Mouse (Mus musculus) cerebellum, postnatal 14 days (tissue): ENCODE measurements around the gene Agbl2.

ENCODE experiments used
- DNase-seq, 2 experiments: peaks; one replicate each; pipeline ENCODE4 v3.0.0; 2021; ENCODE audit warnings: mixed read lengths in 2 of 2

The Agbl2 gene

GRCm38 (mm10) chr2:90782458-90782857 lies at the start of gene Agbl2:
Gene Agbl2, plus strand, starts transcription at chr2:90782727.
- peak; percentile 19 for DNase-seq

DNA sequence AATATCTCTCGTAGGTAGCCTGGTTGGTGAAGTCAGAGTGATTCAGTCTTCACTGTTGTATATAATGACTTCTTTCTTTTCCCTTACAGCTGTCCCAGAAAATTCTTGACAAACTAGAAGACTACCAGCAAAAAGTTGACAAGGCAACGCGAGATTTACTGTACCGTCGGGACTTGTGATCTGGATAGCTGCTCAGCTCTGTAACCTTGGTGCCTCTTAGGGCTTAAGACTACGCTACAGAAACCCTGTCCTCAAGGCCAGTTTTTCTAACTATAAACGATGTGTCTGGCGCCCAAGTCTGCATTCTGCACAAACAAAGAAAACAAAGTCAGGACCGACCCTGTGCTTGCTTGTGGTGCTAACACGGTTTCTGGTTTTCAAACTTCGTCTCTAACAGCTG lies 47.2 kb upstream of the Agbl2 start:
- DNase-seq: no peak

DNA sequence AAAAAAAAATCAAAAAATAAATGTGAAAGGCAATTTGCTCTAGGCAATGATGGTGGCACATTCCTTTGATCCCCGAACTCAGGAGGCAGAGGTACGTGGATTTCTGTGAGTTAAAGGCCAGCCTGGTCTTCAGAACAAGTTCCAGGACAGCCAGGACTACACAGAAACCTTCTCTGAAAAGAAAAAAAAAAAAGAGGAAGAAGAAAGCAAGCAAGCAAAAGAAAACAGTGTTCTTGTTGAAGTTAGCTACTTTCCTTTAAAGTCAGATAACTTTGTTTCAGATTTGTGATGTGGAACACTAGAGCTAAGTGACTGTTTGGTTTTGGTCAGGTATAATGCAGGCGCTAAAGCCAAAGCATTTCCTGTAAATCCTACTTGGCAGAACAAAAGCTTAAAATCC lies 43.7 kb upstream of the Agbl2 start:
- DNase-seq: no peak

DNA sequence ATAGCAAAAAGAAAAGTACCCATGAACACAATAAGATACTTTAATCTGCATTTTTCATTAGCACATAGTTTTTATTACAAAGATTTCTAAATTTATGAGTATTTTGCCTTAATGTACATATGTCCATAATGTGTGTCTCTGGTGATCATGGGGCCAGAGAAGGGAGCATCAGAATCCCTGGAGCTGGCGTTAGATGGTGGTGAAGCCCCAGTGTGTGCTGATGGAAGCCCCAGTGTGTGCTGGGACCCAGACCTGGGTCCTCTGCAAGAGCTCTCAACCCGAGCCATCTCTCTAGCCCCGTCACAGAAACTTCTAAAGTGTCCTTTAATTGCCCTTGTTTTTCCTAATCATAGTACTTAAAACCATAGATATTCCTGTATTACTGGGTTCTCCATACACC lies 43.2 kb upstream of the Agbl2 start:
- no peak for DNase-seq

DNA sequence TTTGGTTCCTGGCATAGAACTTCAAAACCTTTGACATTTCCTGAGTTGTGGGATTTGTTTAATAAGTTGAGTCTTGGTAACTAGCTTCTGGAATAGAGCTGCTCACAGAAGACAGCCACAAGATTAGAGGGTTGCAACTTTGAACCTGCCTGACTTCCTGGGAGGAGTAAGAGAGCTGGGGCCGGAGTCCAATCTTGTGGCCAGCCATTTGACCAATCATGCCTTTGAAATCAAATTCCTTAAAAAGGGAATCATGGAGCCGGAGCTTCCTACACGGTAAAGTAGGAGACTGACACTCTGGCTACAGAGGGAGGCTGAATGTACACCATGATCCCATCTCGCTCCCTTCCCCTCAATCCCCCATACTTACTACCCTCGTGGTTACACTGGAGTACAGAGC lies 42.6 kb upstream of the Agbl2 start:
- no peak for DNase-seq

DNA sequence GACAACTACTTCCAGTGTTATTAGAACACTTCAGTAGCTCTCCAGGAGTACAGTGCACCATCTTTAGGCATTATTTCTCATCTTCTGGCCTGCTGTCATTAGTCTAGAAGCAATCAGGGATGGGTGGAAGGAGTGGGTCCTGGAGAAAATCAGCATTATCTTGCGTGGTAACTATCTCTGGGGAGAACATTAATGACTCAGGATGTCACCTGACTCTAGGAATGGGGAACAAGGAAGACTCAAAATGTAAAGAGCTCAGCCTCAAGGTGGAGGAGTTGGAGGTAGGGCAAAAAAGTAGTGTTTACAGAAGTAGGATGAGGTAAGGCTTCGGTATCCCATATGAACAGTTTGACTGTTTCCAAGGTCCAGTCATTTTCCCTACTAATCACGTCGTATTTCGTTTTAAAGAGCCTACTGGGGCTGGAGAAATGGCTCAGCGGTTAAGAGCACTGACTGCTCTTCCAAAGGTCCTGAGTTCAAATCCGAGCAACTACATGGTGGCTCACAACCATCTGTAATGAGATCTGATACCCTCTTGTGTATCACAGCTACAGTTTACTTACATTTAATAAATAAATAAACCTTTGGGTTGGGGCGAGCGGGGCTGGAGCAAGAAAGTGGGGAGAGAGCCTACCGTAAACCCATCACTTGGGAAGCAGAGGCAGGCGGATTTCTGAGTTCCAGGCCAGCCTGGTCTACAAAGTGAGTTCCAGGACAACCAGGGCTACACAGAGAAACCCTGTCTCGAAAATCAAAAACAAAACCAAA lies 38.1 kb upstream of the Agbl2 start:
- peak in 1 of 2 experiments; percentile 40 for DNase-seq

DNA sequence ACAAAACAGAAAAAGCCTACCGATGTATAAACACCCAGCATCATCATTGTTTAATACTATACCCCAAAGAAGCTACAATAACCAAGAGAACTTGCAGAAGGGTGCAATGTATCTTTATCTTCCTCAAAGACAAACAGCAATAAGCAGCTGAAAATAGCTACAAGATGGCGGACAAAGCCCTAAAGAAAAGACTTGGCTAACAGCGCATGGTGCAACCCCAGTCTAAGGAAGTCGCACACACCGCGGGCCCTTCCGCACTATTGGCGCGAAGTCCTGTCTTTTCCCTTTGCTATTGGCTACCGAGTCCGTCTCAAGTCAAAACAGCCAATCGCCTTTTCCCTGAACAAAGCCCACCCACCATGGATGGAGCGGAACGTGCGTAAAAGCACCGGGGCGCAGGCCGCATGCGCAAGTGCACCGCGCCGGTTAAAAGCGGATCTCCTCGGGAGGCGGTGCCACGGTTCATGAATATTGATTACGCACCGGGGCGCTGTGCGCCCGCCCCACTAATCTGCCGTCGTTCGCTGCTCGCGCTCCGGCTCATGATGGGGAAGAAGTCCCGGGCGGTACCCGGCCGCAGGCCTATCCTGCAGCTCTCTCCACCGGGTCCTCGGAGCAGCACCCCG lies 37.4 kb upstream of the Agbl2 start, which contains the start of gene Fnbp4:
Fnbp4 (plus strand) TSS at position 318 of the 626 bp plus-strand sequence.
- peak; percentile 97 to 98 for DNase-seq

GRCm38 (mm10) chr2:90745740-90746537 lies 36.6 kb upstream of the Agbl2 start:
- peak in 1 of 2 experiments; percentile 68 for DNase-seq

- peak; percentile 31 to 38 for DNase-seq
Measured at GRCm38 (mm10) chr2:90746538-90746865, 36.0 kb upstream of the Agbl2 start.

- no peak for DNase-seq
Measured at GRCm38 (mm10) chr2:90747131-90747530, 35.4 kb upstream of the Agbl2 start.

DNA sequence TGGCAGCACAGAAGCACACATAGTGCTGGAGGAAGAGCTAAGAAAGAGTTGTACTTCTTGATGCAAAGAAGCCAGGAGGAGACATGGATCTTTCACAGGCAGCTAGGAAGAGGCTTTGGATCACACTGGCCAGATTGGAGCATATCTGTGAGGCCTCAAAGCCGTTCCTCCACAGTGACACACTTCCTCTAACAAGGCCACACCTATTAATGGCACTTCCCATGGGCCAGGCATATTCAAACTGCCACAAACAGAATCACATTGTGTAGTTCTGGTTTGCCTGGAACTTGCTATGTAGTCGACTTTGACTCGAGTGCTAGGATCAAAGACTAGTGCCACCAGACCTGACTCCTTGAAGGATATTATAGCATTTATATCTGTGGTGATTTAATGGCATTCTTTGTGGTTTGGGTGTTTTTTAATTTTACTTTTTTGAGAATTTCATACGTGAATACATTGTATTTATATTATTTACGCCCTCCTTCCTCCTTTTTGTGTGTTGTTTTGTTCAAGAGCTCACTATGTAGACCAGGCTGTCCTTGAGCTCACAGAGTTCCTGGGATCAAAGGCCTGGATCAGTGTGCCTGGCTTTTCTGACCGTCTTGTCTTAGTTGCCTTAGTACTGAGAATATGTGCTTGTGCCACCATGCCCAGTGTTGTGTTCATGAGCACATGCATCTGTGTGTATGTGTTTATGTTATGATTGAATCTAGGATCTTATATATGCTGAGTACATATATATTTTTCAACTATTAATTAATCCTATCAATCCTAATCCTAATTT lies 32.7 kb upstream of the Agbl2 start:
- no peak for DNase-seq

DNA sequence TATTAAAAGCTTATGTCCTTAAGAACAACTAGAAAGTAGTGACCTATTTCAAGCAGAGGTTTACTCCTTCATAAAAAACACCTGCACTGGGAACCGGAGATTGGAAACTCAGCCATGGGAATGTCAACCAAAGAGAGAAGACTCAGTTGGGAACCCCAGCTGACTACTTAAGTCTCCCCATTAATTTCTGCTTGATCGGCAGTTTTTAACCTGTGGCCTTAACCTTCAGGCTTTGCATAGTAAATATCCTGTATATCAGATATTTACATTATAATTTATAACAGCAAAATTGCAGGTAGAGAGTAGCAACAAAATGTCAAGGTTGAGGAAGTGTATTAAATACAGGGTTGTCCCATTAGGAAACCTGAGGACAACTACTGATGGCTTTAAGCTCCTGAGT lies 29.0 kb upstream of the Agbl2 start:
- DNase-seq: no peak

DNA sequence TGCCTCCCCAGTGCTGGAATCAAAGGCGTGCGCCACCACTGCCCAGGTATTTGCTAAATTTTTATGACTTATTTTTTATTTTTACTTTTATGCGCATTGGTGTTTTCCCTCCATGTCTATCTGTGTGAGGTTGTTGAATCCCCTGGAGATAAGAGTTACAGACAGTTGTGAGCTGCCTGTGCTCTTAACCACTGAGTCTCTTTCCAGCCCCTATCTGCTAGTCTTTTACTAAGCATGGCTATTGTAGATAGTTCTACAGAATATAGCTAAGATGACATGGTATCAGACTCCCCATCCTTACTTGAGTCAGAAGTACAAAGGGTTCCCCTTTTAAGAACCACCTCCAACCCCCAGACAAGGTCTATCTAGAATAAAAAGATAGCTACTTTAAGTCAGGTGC lies 28.3 kb upstream of the Agbl2 start:
- DNase-seq: no peak

DNA sequence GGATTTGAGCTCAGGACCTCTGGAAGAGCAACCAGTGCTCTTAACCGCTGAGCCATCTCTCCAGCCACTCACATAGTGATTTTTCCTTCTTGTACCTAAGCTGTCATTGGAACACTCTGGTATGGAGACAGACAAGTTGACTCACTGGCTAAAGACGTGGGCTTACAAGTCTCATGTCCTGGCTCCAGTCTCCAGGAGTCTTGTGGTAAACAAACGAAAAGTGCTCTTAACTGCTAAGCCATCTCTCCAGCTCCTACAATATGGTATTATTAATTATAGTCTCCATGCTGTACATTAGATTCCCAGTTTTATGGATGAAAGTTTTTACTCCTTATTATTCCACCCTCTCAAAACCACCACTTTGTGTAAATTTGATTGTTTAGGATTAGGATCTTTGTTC lies 17.4 kb upstream of the Agbl2 start:
- DNase-seq: no peak

DNA sequence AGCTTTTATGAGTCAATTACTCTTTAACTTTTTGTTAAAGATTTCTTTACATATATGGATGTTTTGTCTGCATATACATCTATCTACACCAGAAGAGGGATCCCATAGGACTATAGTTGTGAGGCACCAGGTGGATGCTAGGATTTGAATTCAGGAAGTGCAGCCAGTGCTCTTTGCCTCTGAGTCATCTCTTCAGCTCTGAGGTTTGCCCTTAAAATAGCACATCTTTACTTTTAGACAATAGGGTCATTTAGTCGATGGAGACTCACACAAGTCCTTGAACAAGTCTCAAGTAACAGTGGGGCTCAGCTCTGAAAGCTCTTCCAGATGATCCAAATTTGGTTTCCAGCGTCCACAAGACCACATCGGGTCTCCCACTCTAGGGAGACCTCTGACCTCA lies 1.2 kb upstream of the Agbl2 start:
- no peak for DNase-seq

DNA sequence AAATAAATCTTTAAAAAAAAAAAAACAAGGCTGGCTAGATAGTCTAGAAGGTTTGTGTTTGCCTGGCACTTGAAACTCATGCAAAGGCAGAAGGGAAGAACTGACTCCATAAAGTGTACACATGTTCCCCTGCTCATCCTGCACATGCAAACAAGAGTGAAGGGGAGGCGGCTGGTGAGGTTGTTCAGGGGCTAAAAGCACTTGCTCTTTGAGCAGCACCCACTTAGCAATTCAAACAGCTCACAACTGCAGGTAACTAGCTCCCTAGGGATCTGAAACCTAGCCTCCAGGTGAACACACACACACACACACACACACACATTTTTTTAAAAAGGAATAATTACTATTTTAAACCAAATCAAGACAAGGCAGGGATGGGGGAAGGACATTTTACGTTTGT lies 589 bp upstream of the Agbl2 start:
- peak in 1 of 2 experiments; percentile 16 for DNase-seq

GRCm38 (mm10) chr2:90782901-90783486 lies 467 bp downstream of the Agbl2 start:
- DNase-seq: peak; percentile 31 to 40

GRCm38 (mm10) chr2:90788126-90788525 lies 5.6 kb downstream of the Agbl2 start:
- no peak for DNase-seq

DNA sequence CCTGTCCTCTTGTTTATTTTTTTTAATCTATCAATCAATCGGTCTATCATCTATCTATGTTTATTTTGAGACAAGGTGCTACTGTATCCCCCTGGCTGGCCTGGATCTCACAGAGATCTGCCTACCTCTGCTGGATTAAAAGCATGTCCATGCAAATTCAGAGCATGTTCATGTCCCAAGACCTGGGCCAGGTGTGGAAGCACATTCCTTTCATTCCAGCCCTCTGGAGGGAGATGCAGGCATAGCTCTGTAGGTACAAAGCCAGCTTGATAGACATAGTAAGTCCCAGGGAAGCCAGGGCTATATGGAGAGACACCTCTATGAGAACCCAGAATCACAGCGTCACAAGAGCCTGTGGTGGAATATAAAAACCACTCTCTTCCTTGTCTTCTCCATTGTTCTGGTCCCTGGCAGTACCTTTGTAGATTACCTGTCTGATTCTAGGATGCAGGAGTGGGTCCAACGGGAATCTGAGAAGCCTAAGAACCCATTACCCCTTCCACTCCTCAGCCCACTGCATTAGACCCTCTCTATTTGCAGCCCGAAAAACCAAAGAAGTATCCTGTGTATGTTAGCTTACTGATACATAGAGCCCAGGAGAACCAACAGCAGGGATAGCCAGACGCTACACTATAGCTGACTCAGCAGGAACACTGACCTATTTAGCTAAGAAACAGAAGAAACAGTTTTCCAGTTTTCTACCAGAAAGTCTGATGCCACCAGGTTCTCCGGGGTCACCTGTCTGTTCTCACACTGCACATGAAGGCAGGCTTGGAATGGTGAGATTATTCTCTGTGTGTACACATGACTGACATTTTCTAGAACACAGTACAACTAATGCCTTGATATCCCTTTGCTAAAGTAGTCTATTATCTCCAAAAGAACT lies 26.0 kb downstream of the Agbl2 start:
- DNase-seq: no peak

GRCm38 (mm10) chr2:90810751-90811150 lies 28.2 kb downstream of the Agbl2 start:
- DNase-seq: no peak

- no peak for DNase-seq
Measured at GRCm38 (mm10) chr2:90815266-90815665, 32.7 kb downstream of the Agbl2 start.
